Mouse (Mus musculus): ENCODE results near the gene Rnf180.

- TF ChIP-seq CTCF (IDR thresholded peaks at IDR 0.05; ENCODE audit: borderline replicate concordance, insufficient read depth, low read length) (no peak), POLR2A (IDR thresholded peaks at IDR 0.05; ENCODE audit: low read depth, low read length) (no peak)
These were observed 70.6 kb downstream of the Rnf180 start for GRCm38 (mm10) chr13:105224048-105224447.
